Mouse (Mus musculus): ENCODE measurements around the gene Veph1. TPM values are rescaled to one million over a fixed set of nuclear protein-coding genes. Genes with fewer than 3 reads are reported as not detected.
A peak's percentile ranks its signal among the peaks of the same experiment; 100 is the strongest.

Veph1 gene
- polyA plus RNA-seq, 1 experiment from 2014 or later = 2.7 TPM

GRCm38 (mm10) chr3:66087608-66088007, 209.0 kb downstream of the Veph1 start:
- H3K9ac ChIP-seq (replicated peaks) = no peak overlapping the region
- no peaks in the 10 kb centered on the region for H3K9me3 ChIP-seq (replicated peaks)
- 87% methylated on average over 7 of the region's 7 CpGs for WGBS
- 0 out of 2 replicates have a peak, but pooled peaks cover 4% of the 10 kb centered on the region for H3K4me1 ChIP-seq
- no peak for ATAC-seq (ENCODE audit: low FRiP score)
- H3K4me3 ChIP-seq (replicated peaks) = no peak overlapping the region
- H3K4me2 ChIP-seq = no peak overlapping the region
- no peaks in the 10 kb centered on the region for H3K36me3 ChIP-seq
- no peak overlapping the region for H3K27ac ChIP-seq (replicated peaks)
- no peaks in the 10 kb centered on the region for H3K27me3 ChIP-seq (replicated peaks)

GRCm38 (mm10) chr3:66083856-66084255, 212.8 kb downstream of the Veph1 start:
- H3K4me1 ChIP-seq = 0 out of 2 replicates have a peak, but pooled peaks cover 7% of the 10 kb centered on the region
- ATAC-seq (ENCODE audit: low FRiP score) = no peak
- H3K27ac ChIP-seq (replicated peaks) = no peak overlapping the region
- H3K27me3 ChIP-seq (replicated peaks) = no peaks in the 10 kb centered on the region
- no peaks in the 10 kb centered on the region for H3K36me3 ChIP-seq
- no peak overlapping the region for H3K4me3 ChIP-seq (replicated peaks)
- WGBS = 81% methylated on average over 3 of the region's 3 CpGs
- H3K4me2 ChIP-seq = no peak overlapping the region
- H3K9me3 ChIP-seq (replicated peaks) = no peaks in the 10 kb centered on the region
- no peak overlapping the region for H3K9ac ChIP-seq (replicated peaks)

GRCm38 (mm10) chr3:66083407-66083806, 213.2 kb downstream of the Veph1 start:
- no peaks in the 10 kb centered on the region for H3K27me3 ChIP-seq (replicated peaks)
- no peak overlapping the region for H3K27ac ChIP-seq (replicated peaks)
- H3K4me2 ChIP-seq = no peak overlapping the region
- H3K4me1 ChIP-seq = 0 out of 2 replicates have a peak, but pooled peaks cover 7% of the 10 kb centered on the region
- WGBS = 74% methylated on average over 5 of the region's 5 CpGs
- H3K9ac ChIP-seq (replicated peaks) = no peak overlapping the region
- no peak overlapping the region for H3K4me3 ChIP-seq (replicated peaks)
- no peak for ATAC-seq (ENCODE audit: low FRiP score)
- H3K36me3 ChIP-seq = no peaks in the 10 kb centered on the region
- H3K9me3 ChIP-seq (replicated peaks) = no peaks in the 10 kb centered on the region

- H3K36me3 ChIP-seq = no peaks in the 10 kb centered on the region
- H3K27me3 ChIP-seq (replicated peaks) = no peaks in the 10 kb centered on the region
- H3K9me3 ChIP-seq (replicated peaks) = no peaks in the 10 kb centered on the region
- H3K4me1 ChIP-seq = 0 out of 2 replicates have a peak, but pooled peaks cover 7% of the 10 kb centered on the region
- no peak overlapping the region for H3K27ac ChIP-seq (replicated peaks)
- no peak for ATAC-seq (ENCODE audit: low FRiP score)
- H3K4me2 ChIP-seq = no peak overlapping the region
- no peak overlapping the region for H3K9ac ChIP-seq (replicated peaks)
- H3K4me3 ChIP-seq (replicated peaks) = no peak overlapping the region
- 78% methylated on average over 4 of the region's 4 CpGs for WGBS
Observed at GRCm38 (mm10) chr3:66082975-66083374, 213.7 kb downstream of the Veph1 start.

- H3K4me2 ChIP-seq = no peak overlapping the region
- no peaks in the 10 kb centered on the region for H3K27me3 ChIP-seq (replicated peaks)
- WGBS = 15% methylated on average over 3 of the region's 3 CpGs
- no peaks in the 10 kb centered on the region for H3K9me3 ChIP-seq (replicated peaks)
- no peaks in the 10 kb centered on the region for H3K36me3 ChIP-seq
- ATAC-seq (ENCODE audit: low FRiP score) = no peak
- no peak overlapping the region for H3K9ac ChIP-seq (replicated peaks)
- no peak overlapping the region for H3K4me3 ChIP-seq (replicated peaks)
- H3K4me1 ChIP-seq = 0 out of 2 replicates have a peak, but pooled peaks cover 7% of the 10 kb centered on the region
- no peak overlapping the region for H3K27ac ChIP-seq (replicated peaks)
Observed at GRCm38 (mm10) chr3:66081363-66081736, 215.3 kb downstream of the Veph1 start.

- Histone ChIP-seq H3K4me3 (replicated peaks) (no peak overlapping the region), H3K9ac (replicated peaks) (no peak overlapping the region)
- no peak for ATAC-seq (ENCODE audit: low FRiP score)
Observed at GRCm38 (mm10) chr3:66080631-66081362, 215.8 kb downstream of the Veph1 start.

GRCm38 (mm10) chr3:66079886-66080285, 216.8 kb downstream of the Veph1 start:
- Histone ChIP-seq H3K4me2 (no peak overlapping the region), H3K4me1 (0 out of 2 replicates have a peak, but pooled peaks cover 7% of the 10 kb centered on the region), H3K27ac (replicated peaks) (no peak overlapping the region), H3K36me3 (no peaks in the 10 kb centered on the region), H3K27me3 (replicated peaks) (no peaks in the 10 kb centered on the region), H3K9me3 (replicated peaks) (no peaks in the 10 kb centered on the region), H3K4me3 (replicated peaks) (no peak overlapping the region), H3K9ac (replicated peaks) (no peak overlapping the region)
- ATAC-seq (ENCODE audit: low FRiP score) = no peak
- 95% methylated on average over 4 of the region's 4 CpGs for WGBS

More at GRCm38 (mm10) chr3:66080631-66081362, 215.8 kb downstream of the Veph1 start:
- Histone ChIP-seq H3K27me3 (replicated peaks) (no peaks in the 10 kb centered on the region), H3K9me3 (replicated peaks) (no peaks in the 10 kb centered on the region), H3K36me3 (no peaks in the 10 kb centered on the region), H3K4me1 (0 out of 2 replicates have a peak, but pooled peaks cover 7% of the 10 kb centered on the region), H3K4me2 (no peak overlapping the region), H3K27ac (replicated peaks) (no peak overlapping the region)
- WGBS = 54% methylated on average over 4 of the region's 4 CpGs

GRCm38 (mm10) chr3:66078898-66079537, 217.6 kb downstream of the Veph1 start:
- 0 out of 2 replicates have a peak, but pooled peaks cover 7% of the 10 kb centered on the region for H3K4me1 ChIP-seq
- H3K4me2 ChIP-seq = no peak overlapping the region
- H3K27ac ChIP-seq (replicated peaks) = no peak overlapping the region
- no peak overlapping the region for H3K9ac ChIP-seq (replicated peaks)
- H3K27me3 ChIP-seq (replicated peaks) = no peaks in the 10 kb centered on the region
- H3K4me3 ChIP-seq (replicated peaks) = no peak overlapping the region
- WGBS = 56% methylated on average over 6 of the region's 6 CpGs
- no peaks in the 10 kb centered on the region for H3K36me3 ChIP-seq
- no peaks in the 10 kb centered on the region for H3K9me3 ChIP-seq (replicated peaks)
- ATAC-seq (ENCODE audit: low FRiP score) = peak; percentile 65; the same call in 1 of the 2 replicates

- Histone ChIP-seq H3K27ac (replicated peaks) (no peak overlapping the region), H3K4me3 (replicated peaks) (no peak overlapping the region), H3K9ac (replicated peaks) (no peak overlapping the region), H3K36me3 (no peaks in the 10 kb centered on the region), H3K4me2 (no peak overlapping the region), H3K4me1 (0 out of 2 replicates have a peak, but pooled peaks cover 6% of the 10 kb centered on the region), H3K9me3 (replicated peaks) (no peaks in the 10 kb centered on the region), H3K27me3 (replicated peaks) (no peaks in the 10 kb centered on the region)
- no peak for ATAC-seq (ENCODE audit: low FRiP score)
- 88% methylated on average over 23 of the region's 23 CpGs for WGBS
Observed at GRCm38 (mm10) chr3:66078026-66078721, 218.5 kb downstream of the Veph1 start.

- Histone ChIP-seq H3K9ac (replicated peaks) (no peak overlapping the region), H3K4me3 (replicated peaks) (no peak overlapping the region), H3K4me2 (no peak overlapping the region), H3K27ac (replicated peaks) (no peak overlapping the region), H3K4me1 (no peaks in the 10 kb centered on the region), H3K36me3 (no peaks in the 10 kb centered on the region), H3K9me3 (replicated peaks) (no peaks in the 10 kb centered on the region), H3K27me3 (replicated peaks) (no peaks in the 10 kb centered on the region)
- WGBS = 96% methylated on average over 1 of the region's 1 CpGs
- ATAC-seq (ENCODE audit: low FRiP score) = no peak
Observed at GRCm38 (mm10) chr3:66070274-66070673, 226.4 kb downstream of the Veph1 start.

GRCm38 (mm10) chr3:66063881-66064280, 232.8 kb downstream of the Veph1 start:
- H3K4me2 ChIP-seq = no peak overlapping the region
- no peaks in the 10 kb centered on the region for H3K9me3 ChIP-seq (replicated peaks)
- no peak overlapping the region for H3K27ac ChIP-seq (replicated peaks)
- H3K27me3 ChIP-seq (replicated peaks) = no peaks in the 10 kb centered on the region
- no peak for ATAC-seq (ENCODE audit: low FRiP score)
- H3K9ac ChIP-seq (replicated peaks) = no peak overlapping the region
- no peak overlapping the region for H3K4me3 ChIP-seq (replicated peaks)
- H3K36me3 ChIP-seq = no peaks in the 10 kb centered on the region
- WGBS = 53% methylated on average over 6 of the region's 6 CpGs
- no peaks in the 10 kb centered on the region for H3K4me1 ChIP-seq

All from neural tube, embryonic 15.5 days (tissue).